In genomic region chr8:122331134-122331523, GRCm38 (mm10) we compare ENCODE assay signal across 9 mouse cellular contexts. TPM values are rescaled to one million over a fixed set of nuclear protein-coding genes. Genes with fewer than 3 reads are reported as not detected.
DNase-seq lines count a peak whose midpoint lies in the region; ATAC-seq and TF ChIP-seq lines count a peak whose summit lies in the region.
"Had no signal": no experiment of that assay in that cellular context is flagged by ENCODE, and none has a peak within 500 bp of the region (broad histone marks: within the 10 kb centered on the region; RNA-seq: fewer than 3 reads in every experiment).

No protein-coding gene starts in this region.

- no peak overlapping the region for H3K4me2 ChIP-seq in hindbrain, embryonic 13.5 days
- no peak overlapping the region for H3K4me2 ChIP-seq in hindbrain, embryonic 12.5 days (replicated peaks)
- no peak overlapping the region for H3K4me2 ChIP-seq in lung, postnatal 0 days (replicated peaks; ENCODE audit: low read depth, low read length)
- H3K4me2 ChIP-seq in forebrain, embryonic 12.5 days, result no peak overlapping the region
- H3K4me2 ChIP-seq: neural tube, embryonic 13.5 days had no signal

- intact Hi-C loops in heart, adult 2 months (cut with DNase I), result loop anchor here (10.0 kb wide), 1 partner anchor 356 kb away; no protein-coding TSS in a partner anchor

- no peak for ATAC-seq in hindbrain, embryonic 13.5 days (ENCODE audit: low FRiP score)
- no peak for ATAC-seq in hindbrain, embryonic 12.5 days (ENCODE audit: low FRiP score)
- ATAC-seq in lung, postnatal 0 days, result peak; percentile 64
- ATAC-seq in forebrain, embryonic 12.5 days (ENCODE audit: low FRiP score), result no peak

- 68% methylated on average over 3 of the region's 3 CpGs for WGBS in hindbrain, embryonic 13.5 days
- WGBS in hindbrain, embryonic 12.5 days, result 69% methylated on average over 3 of the region's 3 CpGs
- WGBS in heart, adult 2 months, result 34% methylated on average over 3 of the region's 3 CpGs
- WGBS in lung, postnatal 0 days, result 47% methylated on average over 3 of the region's 3 CpGs
- WGBS in forebrain, embryonic 12.5 days, result 84% methylated on average over 3 of the region's 3 CpGs

- no peak for TF ChIP-seq POLR2A in heart, adult 2 months (IDR thresholded peaks at IDR 0.05; ENCODE audit: insufficient read depth, low read depth, low read length)

- no peaks in the 10 kb centered on the region for H3K79me2 ChIP-seq in heart, adult 2 months (replicated peaks; ENCODE audit: control insufficient read depth, insufficient read depth, low read length)

- H3K36me3 ChIP-seq in hindbrain, embryonic 13.5 days, result peaks cover 5% of the 10 kb centered on the region; the same call in 1 of the 2 replicates
- no peaks in the 10 kb centered on the region; the same call in 1 of the 2 replicates for H3K36me3 ChIP-seq in hindbrain, embryonic 12.5 days
- no peaks in the 10 kb centered on the region for H3K36me3 ChIP-seq in heart, adult 2 months (ENCODE audit: control insufficient read depth, insufficient read depth, low read length)
- H3K36me3 ChIP-seq in lung, postnatal 0 days (ENCODE audit: insufficient read depth, low read length), result peaks cover 9% of the 10 kb centered on the region
- no peaks in the 10 kb centered on the region for H3K36me3 ChIP-seq in forebrain, embryonic 12.5 days (replicated peaks)
- H3K36me3 ChIP-seq: neural tube, embryonic 13.5 days had no signal

- 0 out of 2 replicates have a peak, but pooled peaks have one; percentile 58 for TF ChIP-seq EP300 in heart, adult 2 months (IDR thresholded peaks at IDR 0.05; ENCODE audit: insufficient read depth, low read depth, low read length)
- no peak for TF ChIP-seq EP300 in lung, postnatal 0 days (IDR thresholded peaks at IDR 0.05)

- no peak overlapping the region for H3K4me3 ChIP-seq in hindbrain, embryonic 13.5 days
- H3K4me3 ChIP-seq in hindbrain, embryonic 12.5 days, result no peak overlapping the region
- no peak overlapping the region for H3K4me3 ChIP-seq in heart, adult 2 months
- H3K4me3 ChIP-seq in lung, postnatal 0 days (ENCODE audit: low read depth, low read length), result no peak overlapping the region
- H3K4me3 ChIP-seq in forebrain, embryonic 12.5 days (replicated peaks), result no peak overlapping the region
- H3K4me3 ChIP-seq: neural tube, embryonic 13.5 days had no signal

- H3K27ac ChIP-seq in hindbrain, embryonic 13.5 days, result no peak overlapping the region; the same call in 1 of the 2 replicates
- H3K27ac ChIP-seq in hindbrain, embryonic 12.5 days, result no peak overlapping the region
- peak overlapping the region; percentile 60 for H3K27ac ChIP-seq in heart, adult 2 months
- peak overlapping the region; percentile 15; the same call in 1 of the 2 replicates for H3K27ac ChIP-seq in lung, postnatal 0 days (ENCODE audit: low read length)
- H3K27ac ChIP-seq in forebrain, embryonic 12.5 days, result no peak overlapping the region

- H3K9ac ChIP-seq in hindbrain, embryonic 13.5 days, result 0 out of 2 replicates have a peak overlapping the region, but pooled peaks have one; percentile 0
- H3K9ac ChIP-seq in hindbrain, embryonic 12.5 days, result no peak overlapping the region
- H3K9ac ChIP-seq in heart, adult 2 months (ENCODE audit: low read depth, low read length), result no peak overlapping the region
- no peak overlapping the region for H3K9ac ChIP-seq in lung, postnatal 0 days (replicated peaks; ENCODE audit: low read depth)
- H3K9ac ChIP-seq in forebrain, embryonic 12.5 days, result no peak overlapping the region
- H3K9ac ChIP-seq: neural tube, embryonic 13.5 days had no signal

- TF ChIP-seq CTCF in heart, adult 2 months (IDR thresholded peaks at IDR 0.05), result no peak
- no peak for TF ChIP-seq CTCF in lung, postnatal 0 days (IDR thresholded peaks at IDR 0.05)

- peaks cover 32% of the 10 kb centered on the region for H3K27me3 ChIP-seq in hindbrain, embryonic 13.5 days
- peaks cover 29% of the 10 kb centered on the region for H3K27me3 ChIP-seq in hindbrain, embryonic 12.5 days
- no peaks in the 10 kb centered on the region for H3K27me3 ChIP-seq in heart, adult 2 months (ENCODE audit: control insufficient read depth, insufficient read depth, low read length)
- no peaks in the 10 kb centered on the region for H3K27me3 ChIP-seq in lung, postnatal 0 days (replicated peaks; ENCODE audit: insufficient read depth, low read length)
- peaks cover 33% of the 10 kb centered on the region for H3K27me3 ChIP-seq in forebrain, embryonic 12.5 days

- H3K4me1 ChIP-seq in hindbrain, embryonic 13.5 days (replicated peaks), result peaks cover 53% of the 10 kb centered on the region
- H3K4me1 ChIP-seq in hindbrain, embryonic 12.5 days, result peaks cover 37% of the 10 kb centered on the region
- H3K4me1 ChIP-seq in heart, adult 2 months (ENCODE audit: control insufficient read depth, insufficient read depth, low read length), result peaks cover 14% of the 10 kb centered on the region
- H3K4me1 ChIP-seq in lung, postnatal 0 days (ENCODE audit: insufficient read depth, low read depth, low read length), result no peaks in the 10 kb centered on the region; the same call in none of the 2 replicates
- H3K4me1 ChIP-seq in forebrain, embryonic 12.5 days, result peaks cover 34% of the 10 kb centered on the region

- DNase-seq in heart, adult 2 months, result peak; percentile 72 to 81
- peak; percentile 53 to 67 for DNase-seq in kidney, adult 8-10 months
- peak; percentile 69 for DNase-seq in lung, postnatal 0 days (ENCODE audit: low spot score)
- no peak for DNase-seq in urinary bladder, adult 2 months (ENCODE audit: low spot score)
- no peak for DNase-seq in testis, postnatal 14 days (ENCODE audit: low spot score)

- H3K9me3 ChIP-seq in hindbrain, embryonic 13.5 days, result no peaks in the 10 kb centered on the region
- H3K9me3 ChIP-seq in hindbrain, embryonic 12.5 days (replicated peaks), result no peaks in the 10 kb centered on the region
- H3K9me3 ChIP-seq in lung, postnatal 0 days (ENCODE audit: low read length), result no peaks in the 10 kb centered on the region
- H3K9me3 ChIP-seq in forebrain, embryonic 12.5 days, result no peaks in the 10 kb centered on the region
- H3K9me3 ChIP-seq: neural tube, embryonic 13.5 days had no signal

RNA-seq across cellular contexts. Expression of gene Trhr2, which starts 29.4 kb away (rescaled TPM):
- polyA plus RNA-seq in hindbrain, embryonic 13.5 days (2015; fragmentation: Nextera tagmentation; extraction: Ambion mirVana), result not detected in 2 replicates
- not detected in 2 replicates for polyA plus RNA-seq in hindbrain, embryonic 12.5 days (2016; fragmentation: Nextera tagmentation; extraction: Ambion mirVana)
- not detected for total RNA-seq in heart, adult 2 months (2021)
- not detected in 2 replicates for polyA plus RNA-seq in heart, adult 2 months (2012; rRNA removed)
- polyA plus RNA-seq in lung, postnatal 0 days (2015; fragmentation: Nextera tagmentation; extraction: Ambion mirVana), result not detected in 2 replicates
- polyA plus RNA-seq in urinary bladder, adult 2 months (2012; rRNA removed), result 0.19 and 0.23 TPM in 2 replicates
- polyA plus RNA-seq in forebrain, embryonic 12.5 days (2016; fragmentation: Nextera tagmentation; extraction: Ambion mirVana), result not detected in 2 replicates
- polyA plus RNA-seq: neural tube, embryonic 13.5 days had no signal

RNA-seq across cellular contexts. Expression of gene Zc3h18, which starts 45.3 kb away (rescaled TPM):
- 38.0 and 38.5 TPM in 2 replicates for polyA plus RNA-seq in hindbrain, embryonic 13.5 days (2015; fragmentation: Nextera tagmentation; extraction: Ambion mirVana)
- 64.0 and 64.4 TPM in 2 replicates for polyA plus RNA-seq in hindbrain, embryonic 12.5 days (2016; fragmentation: Nextera tagmentation; extraction: Ambion mirVana)
- 10 to 100 TPM; 21.8 to 22.1 TPM for total RNA-seq in heart, adult 2 months (2021)
- polyA plus RNA-seq in heart, adult 2 months (2012; rRNA removed), result 11.2 and 15.8 TPM in 2 replicates
- 20.2 and 22.2 TPM in 2 replicates for polyA plus RNA-seq in lung, postnatal 0 days (2015; fragmentation: Nextera tagmentation; extraction: Ambion mirVana)
- polyA plus RNA-seq in urinary bladder, adult 2 months (2012; rRNA removed), result 26.4 and 29.9 TPM in 2 replicates
- polyA plus RNA-seq in forebrain, embryonic 12.5 days (2016; fragmentation: Nextera tagmentation; extraction: Ambion mirVana), result 71.8 and 75.5 TPM in 2 replicates

RNA-seq across cellular contexts. Expression of gene Zfpm1, which starts 49.2 kb away (rescaled TPM):
- polyA plus RNA-seq in hindbrain, embryonic 13.5 days (2015; fragmentation: Nextera tagmentation; extraction: Ambion mirVana), result 1.4 and 1.5 TPM in 2 replicates
- 2.5 and 3.3 TPM in 2 replicates for polyA plus RNA-seq in hindbrain, embryonic 12.5 days (2016; fragmentation: Nextera tagmentation; extraction: Ambion mirVana)
- total RNA-seq in heart, adult 2 months (2021), result 10 to 100 TPM; 21.2 to 24.6 TPM
- 20.0 and 20.9 TPM in 2 replicates for polyA plus RNA-seq in heart, adult 2 months (2012; rRNA removed)
- 1.5 and 1.7 TPM in 2 replicates for polyA plus RNA-seq in lung, postnatal 0 days (2015; fragmentation: Nextera tagmentation; extraction: Ambion mirVana)
- polyA plus RNA-seq in urinary bladder, adult 2 months (2012; rRNA removed), result 13.2 and 16.2 TPM in 2 replicates
- polyA plus RNA-seq in forebrain, embryonic 12.5 days (2016; fragmentation: Nextera tagmentation; extraction: Ambion mirVana), result 0.82 and 1.2 TPM in 2 replicates

Comparison
In these comparisons a context has a peak if more than half of its experiments do, and no peak if none do; other contexts are left out.
1. H3K27ac ChIP-seq: peak in heart, adult 2 months (single experiment) and lung, postnatal 0 days (single experiment); none in hindbrain, embryonic 13.5 days (single experiment), hindbrain, embryonic 12.5 days (single experiment) and forebrain, embryonic 12.5 days (single experiment).
2. DNase-seq: peak in heart, adult 2 months (2 of 2), kidney, adult 8-10 months (2 of 2) and lung, postnatal 0 days (single experiment); none in urinary bladder, adult 2 months (single experiment) and testis, postnatal 14 days (single experiment).